Mouse (Mus musculus): ENCODE measurements around the gene Mmadhc. TPM values are rescaled to one million over a fixed set of nuclear protein-coding genes. Genes with fewer than 3 reads are reported as not detected.

Gene Mmadhc
- polyA plus RNA-seq, 3 experiments from 2014 or later: 44.6 to 56.4 (median 45.4) TPM

DNA sequence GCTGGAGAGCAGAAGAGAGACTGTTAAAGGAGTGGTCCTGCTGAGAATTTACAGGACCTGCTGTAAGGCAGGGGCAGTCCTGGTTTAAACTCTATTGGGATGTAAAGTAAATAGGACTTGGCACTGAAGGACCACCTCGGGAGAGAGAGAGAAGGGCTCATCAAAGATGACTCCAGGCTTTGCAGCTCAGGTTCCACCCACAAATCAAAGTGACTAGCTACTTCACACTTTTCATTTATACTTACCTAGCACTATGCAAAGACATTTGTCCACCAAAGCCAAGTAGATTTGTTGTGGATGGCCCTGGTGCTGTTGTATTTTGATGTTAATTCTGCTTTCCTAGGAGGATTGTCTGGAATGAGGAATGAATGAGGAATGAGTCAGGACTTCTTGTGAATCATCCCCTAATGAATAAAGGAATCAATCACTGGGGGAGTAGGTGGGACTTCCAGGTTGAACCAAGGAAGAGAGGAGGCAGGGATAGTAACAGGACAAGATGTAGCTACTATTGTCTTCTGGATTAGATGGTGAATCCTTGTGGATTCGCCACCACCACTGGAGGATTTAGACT lies 31.3 kb downstream of the Mmadhc start:
- ATAC-seq: no peak

DNA sequence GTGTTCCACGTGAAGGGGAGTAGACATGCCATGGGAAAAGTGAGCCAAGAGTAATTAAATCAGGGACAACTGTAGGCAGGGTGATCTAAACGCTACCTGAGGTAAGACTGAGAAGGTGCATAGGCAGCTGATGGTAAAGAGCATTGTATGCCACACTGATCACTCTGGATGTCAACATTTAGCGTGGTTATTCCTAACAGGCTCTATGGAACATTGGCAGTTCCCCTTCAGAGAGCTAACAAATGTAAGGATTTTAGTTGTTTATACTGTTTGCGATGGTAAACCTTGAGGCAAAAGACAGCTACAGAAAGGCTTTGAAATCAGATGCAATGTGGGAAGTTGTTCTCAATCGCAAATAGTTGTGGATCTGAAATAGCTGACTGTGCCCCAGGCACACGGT lies 32.5 kb downstream of the Mmadhc start:
- no peak for ATAC-seq

DNA sequence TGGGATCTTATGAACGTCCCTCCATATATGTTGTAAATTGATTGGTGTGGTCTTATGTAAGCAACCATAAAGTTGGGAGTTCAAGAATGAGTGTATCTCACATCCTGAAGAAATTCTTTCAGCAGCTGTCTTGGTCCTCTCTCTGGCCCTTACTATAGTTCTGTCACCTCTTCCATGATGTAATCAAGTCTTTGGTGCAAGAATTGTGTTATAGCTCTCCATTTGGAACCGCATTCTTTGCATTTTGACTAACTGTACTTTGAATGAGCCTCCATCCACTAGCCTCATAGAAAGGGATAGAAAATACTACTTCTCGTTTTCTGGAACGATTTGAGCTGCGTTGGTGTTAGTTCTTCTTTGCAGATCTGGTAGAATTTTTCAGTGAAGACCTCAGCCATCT lies 41.6 kb downstream of the Mmadhc start:
- no peak for ATAC-seq

DNA sequence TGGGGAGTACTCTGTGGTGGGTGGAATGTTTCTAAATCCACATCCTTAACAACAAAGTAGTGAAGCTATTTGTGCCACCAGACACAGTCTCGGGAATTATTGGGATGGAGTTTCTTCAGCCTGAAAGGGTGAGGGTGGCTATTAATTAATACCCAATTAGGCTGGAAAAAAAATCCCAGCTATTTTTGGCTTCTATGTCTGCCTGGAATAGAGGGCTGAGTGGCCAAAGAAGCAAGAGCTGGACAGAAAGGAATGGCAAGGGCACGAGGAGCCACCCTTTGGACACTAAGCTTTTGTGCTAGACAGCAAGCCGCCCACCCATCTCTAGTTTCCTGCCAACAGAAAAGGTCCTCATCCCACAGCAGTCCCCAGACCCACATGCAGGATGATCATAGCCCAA lies 48.0 kb downstream of the Mmadhc start:
- ATAC-seq: no peak

DNA sequence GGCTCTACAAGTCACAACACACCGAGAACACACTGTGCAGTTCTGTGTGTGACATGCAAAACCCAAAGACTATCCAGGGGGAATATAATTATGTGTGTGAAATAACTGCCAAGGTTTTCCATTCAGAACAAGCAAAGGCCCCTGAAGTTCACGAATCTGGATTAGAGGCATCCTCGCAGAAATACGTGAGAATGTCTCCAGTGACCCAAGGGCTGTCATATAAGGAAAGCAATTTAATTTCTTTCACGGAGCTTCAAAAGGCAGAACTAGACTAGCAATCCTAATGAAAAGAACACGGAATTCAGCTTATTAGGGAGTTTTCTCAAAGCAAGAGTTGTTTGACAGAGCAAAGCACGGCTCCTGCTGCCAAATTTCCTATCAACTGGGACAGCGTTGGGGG lies 63.1 kb downstream of the Mmadhc start:
- ATAC-seq: no peak

Other genes with a start within 250 kb of the Mmadhc start
- gene Lypd6, start 230.4 kb downstream of the Mmadhc start, polyA plus RNA-seq (2017; shearing (Covaris generic)): not detected

All from inflammation-experienced regulatory T-cells, adult 6 months (primary cell).